Mouse (Mus musculus): ENCODE data around the gene Mtfp1.

GRCm38 (mm10) chr11:4069664-4070063, 25.6 kb downstream of the Mtfp1 start:
- TF ChIP-seq CTCF (IDR thresholded peaks at IDR 0.05; ENCODE audit: borderline replicate concordance, control insufficient read depth, extremely low read depth, insufficient read depth, low read length, poor library complexity) (no peak), POLR2A (IDR thresholded peaks at IDR 0.05; ENCODE audit: control insufficient read depth, extremely low read depth, insufficient read depth, low read length, poor library complexity) (no peak)

Data from thymus, adult 2 months (tissue).